Mouse (Mus musculus) megakaryocyte, adult 5-6 weeks (primary cell): Measurements from ENCODE around the gene Mtm1. TPM values are rescaled to one million over a fixed set of nuclear protein-coding genes. Genes with fewer than 3 reads are reported as not detected.
"Not testable (repeated sequence)": the region's sequence is repeated elsewhere in the genome, so short reads cannot be mapped to it uniquely, and the experiment has no call there.

Experiments
- ATAC-seq: 2 replicates; pipeline ENCODE4 v1.8.0; 2016; ENCODE audit warnings: mild to moderate bottlenecking, inconsistent platforms; ENCODE audit not compliant: poor library complexity, severe bottlenecking
- total RNA-seq, 2 experiments: library from RNA; stranded (forward) in 1 of 2; stranded (reverse) in 1 of 2; fragments of 153-499, 151-499 nt in 1 of 2; fragments of 221-1000, 200-1000 nt in 1 of 2; gene quantifications; 2 replicates each; pipeline versions ENCODE4 v1.2.3 to v1.2.4; 2015 to 2017

Gene Mtm1
- total RNA-seq, 2 experiments from 2014 or later: 31.5 to 59.7 TPM

GRCm38 (mm10) chrX:71274150-71274549 is 63.6 kb downstream of the Mtm1 start:
- ATAC-seq: peak; percentile 83

- peak; percentile 63 for ATAC-seq
These were observed 74.9 kb downstream of the Mtm1 start for GRCm38 (mm10) chrX:71285473-71285872.

GRCm38 (mm10) chrX:71287088-71287487 is 76.5 kb downstream of the Mtm1 start:
- ATAC-seq: peak; percentile 75

GRCm38 (mm10) chrX:71294191-71294590 is 83.6 kb downstream of the Mtm1 start:
- ATAC-seq: no peak

DNA sequence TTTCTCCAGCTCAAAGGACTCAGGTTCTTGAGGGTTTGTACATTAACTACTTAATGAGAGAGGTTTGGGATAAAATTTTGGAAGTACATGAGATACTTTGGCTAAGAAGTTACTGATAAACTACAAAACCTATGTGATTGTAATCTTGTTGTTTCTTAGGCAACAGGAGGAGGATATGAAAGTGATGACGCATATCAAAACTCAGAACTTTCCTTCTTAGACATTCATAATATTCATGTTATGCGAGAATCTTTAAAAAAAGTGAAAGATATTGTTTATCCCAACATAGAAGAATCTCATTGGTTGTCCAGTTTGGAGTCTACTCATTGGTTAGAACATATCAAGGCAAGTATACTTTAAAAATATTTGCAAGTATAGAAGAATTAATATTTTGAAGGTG is 85.4 kb downstream of the Mtm1 start:
- no peak for ATAC-seq

DNA sequence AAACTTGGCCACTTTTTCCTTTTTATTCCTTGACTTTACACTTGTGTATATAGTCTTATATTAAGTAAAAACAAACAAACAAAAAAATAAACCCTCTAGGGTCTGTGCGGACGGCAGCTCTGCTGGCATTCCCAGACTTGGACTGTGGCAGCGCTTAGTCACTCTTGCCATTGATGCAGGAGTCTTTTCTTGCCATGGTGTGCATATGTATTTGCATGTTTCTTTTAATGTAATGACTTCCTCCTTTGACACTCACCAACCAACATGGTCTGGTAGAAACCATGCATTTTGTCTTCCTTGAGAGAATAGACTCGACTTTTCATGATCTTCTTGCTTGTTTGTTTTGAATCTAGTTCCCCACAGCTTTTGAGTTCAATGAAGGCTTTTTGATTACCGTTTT is 91.6 kb downstream of the Mtm1 start:
- ATAC-seq: no peak

DNA sequence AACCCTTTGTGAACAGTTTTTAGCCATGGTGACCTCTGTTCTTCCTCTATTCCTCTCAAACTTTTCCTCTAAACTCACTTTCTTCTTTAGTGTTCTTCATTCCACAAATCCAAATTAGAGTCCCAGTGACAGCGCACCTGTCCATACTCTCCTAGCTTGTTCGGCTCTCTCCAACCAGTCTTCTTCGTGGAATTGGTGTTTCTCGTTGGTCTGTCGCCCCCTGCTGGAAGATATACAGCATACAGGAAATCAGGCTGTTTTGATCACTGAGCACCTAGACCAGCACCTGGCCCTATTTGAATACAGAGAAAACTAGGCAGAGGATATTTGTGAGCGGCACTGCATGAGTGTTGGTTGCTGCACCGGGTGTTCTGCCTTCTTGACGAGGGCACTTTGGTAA is 100.7 kb downstream of the Mtm1 start:
- ATAC-seq: no peak

DNA sequence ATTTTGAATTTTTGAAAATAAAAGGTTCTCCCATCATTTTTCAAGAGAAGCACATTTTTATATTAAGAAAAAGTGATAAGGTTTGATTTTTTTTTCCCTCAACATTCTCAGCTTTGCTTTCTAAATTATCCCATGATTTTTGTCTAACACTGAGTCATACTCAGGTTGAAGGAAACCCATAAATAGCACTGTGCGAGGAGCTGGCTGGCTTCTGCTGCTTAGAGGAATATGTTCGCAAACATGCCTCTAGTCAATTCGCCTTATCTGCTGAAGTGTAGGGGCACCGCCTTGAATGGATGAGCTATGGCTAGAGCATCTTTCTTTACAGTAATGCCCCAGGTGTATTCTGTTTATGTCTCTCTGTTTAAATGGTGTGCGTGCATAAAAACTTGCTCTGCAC is 103.8 kb downstream of the Mtm1 start:
- no peak for ATAC-seq

GRCm38 (mm10) chrX:71352033-71352432 is 141.5 kb downstream of the Mtm1 start:
- ATAC-seq: no peak

GRCm38 (mm10) chrX:71355331-71355730 is 144.8 kb downstream of the Mtm1 start:
- no peak for ATAC-seq

GRCm38 (mm10) chrX:71361793-71362192 is 151.2 kb downstream of the Mtm1 start:
- ATAC-seq: not testable (repeated sequence)

DNA sequence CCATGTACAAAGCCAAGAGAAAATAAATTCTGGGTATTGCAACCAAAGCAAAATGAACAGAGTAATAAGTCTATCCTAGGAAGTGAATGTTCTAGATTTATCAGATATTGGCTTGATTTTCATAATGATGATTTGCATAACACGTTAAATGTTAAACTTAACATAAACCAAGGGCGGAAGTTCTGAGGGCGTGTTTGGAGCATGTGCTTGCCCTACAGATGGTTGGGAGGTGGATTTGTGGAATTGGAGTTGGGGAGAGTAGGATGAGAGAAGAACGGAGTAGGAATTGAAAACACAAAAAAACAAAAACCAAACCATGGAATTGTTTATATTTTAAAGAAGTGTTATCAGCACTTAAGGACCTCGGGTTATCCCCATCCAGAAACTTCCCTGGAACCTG is 153.5 kb downstream of the Mtm1 start:
- ATAC-seq: no peak

- ATAC-seq: peak; percentile 94
These were observed 154.0 kb downstream of the Mtm1 start, which contains the start of gene Mtmr1 for GRCm38 (mm10) chrX:71364554-71364991. Mtmr1 (plus strand) TSS chrX:71364760.

GRCm38 (mm10) chrX:71365011-71365410 is 154.4 kb downstream of the Mtm1 start:
- peak; percentile 33 for ATAC-seq

Other genes starting within 250 kb of the Mtm1 start
- gene Mamld1, start 160.5 kb upstream of the Mtm1 start, total RNA-seq (2015): 0.64 and 1.2 TPM in 2 replicates
- 0.11 and 0.12 TPM in 2 replicates for gene Mamld1, start 160.5 kb upstream of the Mtm1 start, total RNA-seq (2017)
- 24.5 and 25.8 TPM in 2 replicates for gene Mtmr1, start 154.0 kb downstream of the Mtm1 start, total RNA-seq (2015)
- gene Mtmr1, start 154.0 kb downstream of the Mtm1 start, total RNA-seq (2017): 28.9 and 36.1 TPM in 2 replicates